Mouse (Mus musculus) bone marrow, adult 2 months (tissue): Measurements from ENCODE around the gene Tas2r126.
"Not testable (repeated sequence)": the region's sequence is repeated elsewhere in the genome, so short reads cannot be mapped to it uniquely, and the experiment has no call there.

Experiments
- CTCF ChIP-seq: fragments of 200-500 bp; IDR thresholded peaks from 2 replicates; pipeline ENCODE4 v1.5.1; 2011; ENCODE audit warnings: low read length, control low read depth; ENCODE audit not compliant: control insufficient read depth, insufficient read depth
- POLR2A ChIP-seq: fragments of 200-500 bp; IDR thresholded peaks from 2 replicates; pipeline ENCODE4 v1.6.1; 2011; ENCODE audit warnings: low read depth, mild to moderate bottlenecking, control low read depth, low read length, borderline replicate concordance; ENCODE audit not compliant: control insufficient read depth

DNA sequence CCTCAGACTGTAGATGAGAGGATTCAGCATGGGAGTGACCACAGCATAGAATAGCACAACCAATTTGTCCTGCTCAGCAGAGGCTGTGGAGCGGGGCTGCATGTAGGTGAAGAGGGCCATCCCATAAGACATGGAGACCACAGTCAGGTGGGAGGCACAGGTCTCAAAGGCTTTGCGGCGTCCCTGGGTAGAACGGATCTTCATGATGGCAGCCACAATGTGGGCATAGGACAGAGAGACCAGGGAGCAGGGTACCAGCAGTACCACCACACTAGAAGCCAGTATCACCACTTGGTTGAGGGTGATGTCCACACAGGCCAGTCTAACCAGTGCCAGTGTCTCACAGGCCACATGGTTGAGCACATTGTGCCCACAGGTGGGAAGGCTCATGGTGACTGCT, 37.0 kb downstream of the Tas2r126 start:
- TF ChIP-seq CTCF, POLR2A: not testable (repeated sequence)
